Mouse (Mus musculus) spleen, adult 2 months (tissue): ENCODE results near the gene Gm9008.
"Not testable (repeated sequence)": the region's sequence is repeated elsewhere in the genome, so short reads cannot be mapped to it uniquely, and the experiment has no call there.

ENCODE experiments used
- CTCF ChIP-seq: fragments of 200-500 bp; IDR thresholded peaks from 2 replicates; pipeline ENCODE4 v1.5.1; 2011; ENCODE audit warnings: mild to moderate bottlenecking, inconsistent platforms; ENCODE audit not compliant: insufficient read depth, insufficient read length, insufficient replicate concordance; ENCODE audit errors: extremely low read depth
- POLR2A ChIP-seq: fragments of 200-500 bp; IDR thresholded peaks from 2 replicates; pipeline ENCODE4 v1.6.1; 2011; ENCODE audit warnings: low read depth, low read length, inconsistent platforms

GRCm38 (mm10) chr6:76497054-76497835 is at the start of gene Gm9008:
- not testable (repeated sequence) for TF ChIP-seq POLR2A, CTCF
